Mouse (Mus musculus): ENCODE data around the gene G3bp1. TPM values are rescaled to one million over a fixed set of nuclear protein-coding genes. Genes with fewer than 3 reads are reported as not detected.

Gene G3bp1
- polyA plus RNA-seq, 1 experiment from 2014 or later = 221 TPM

- WGBS = 84% methylated on average over 7 of the region's 7 CpGs
- peaks cover 93% of the 10 kb centered on the region for H3K36me3 ChIP-seq
- H3K27ac ChIP-seq = no peak overlapping the region
Measured at GRCm38 (mm10) chr11:55530741-55531140, 61.3 kb downstream of the G3bp1 start.

GRCm38 (mm10) chr11:55533378-55533777, 63.9 kb downstream of the G3bp1 start:
- Histone ChIP-seq H3K27me3 (ENCODE audit: insufficient read depth, poor library complexity, severe bottlenecking) (no peaks in the 10 kb centered on the region), H3K4me3 (no peak overlapping the region), H3K9me3 (no peaks in the 10 kb centered on the region), H3K36me3 (peaks cover 81% of the 10 kb centered on the region), H3K4me1 (replicated peaks) (peaks cover 6% of the 10 kb centered on the region; the same call in 1 of the 2 replicates), H3K27ac (no peak overlapping the region)
- DNase-seq (ENCODE audit: low spot score) = no peak
- 84% methylated on average over 5 of the region's 5 CpGs for WGBS

More at GRCm38 (mm10) chr11:55530741-55531140, 61.3 kb downstream of the G3bp1 start:
- no peak overlapping the region for H3K4me3 ChIP-seq
- H3K27me3 ChIP-seq (ENCODE audit: insufficient read depth, poor library complexity, severe bottlenecking) = no peaks in the 10 kb centered on the region
- DNase-seq (ENCODE audit: low spot score) = no peak
- peaks cover 6% of the 10 kb centered on the region; the same call in 1 of the 2 replicates for H3K4me1 ChIP-seq (replicated peaks)
- H3K9me3 ChIP-seq = no peaks in the 10 kb centered on the region

GRCm38 (mm10) chr11:55534766-55535165, 65.3 kb downstream of the G3bp1 start:
- Histone ChIP-seq H3K9me3 (no peaks in the 10 kb centered on the region), H3K4me3 (no peak overlapping the region), H3K4me1 (replicated peaks) (peaks cover 6% of the 10 kb centered on the region; the same call in 1 of the 2 replicates), H3K27ac (no peak overlapping the region), H3K36me3 (peaks cover 74% of the 10 kb centered on the region), H3K27me3 (ENCODE audit: insufficient read depth, poor library complexity, severe bottlenecking) (no peaks in the 10 kb centered on the region)
- no peak for DNase-seq (ENCODE audit: low spot score)
- WGBS = 57% methylated on average over 2 of the region's 2 CpGs

- no peak for DNase-seq (ENCODE audit: low spot score)
- Histone ChIP-seq H3K4me1 (replicated peaks) (no peaks in the 10 kb centered on the region), H3K9me3 (peaks cover 6% of the 10 kb centered on the region; the same call in 1 of the 2 replicates), H3K36me3 (peaks cover 38% of the 10 kb centered on the region), H3K27ac (no peak overlapping the region), H3K4me3 (no peak overlapping the region), H3K27me3 (ENCODE audit: insufficient read depth, poor library complexity, severe bottlenecking) (no peaks in the 10 kb centered on the region)
- WGBS = 73% methylated on average over 7 of the region's 7 CpGs
Measured at GRCm38 (mm10) chr11:55542128-55542527, 72.6 kb downstream of the G3bp1 start.

- WGBS = 65% methylated on average over 4 of the region's 4 CpGs
- no peak overlapping the region for H3K4me3 ChIP-seq
- no peak overlapping the region for H3K27ac ChIP-seq
- peaks cover 6% of the 10 kb centered on the region; the same call in 1 of the 2 replicates for H3K9me3 ChIP-seq
- H3K27me3 ChIP-seq (ENCODE audit: insufficient read depth, poor library complexity, severe bottlenecking) = no peaks in the 10 kb centered on the region
- no peak for DNase-seq (ENCODE audit: low spot score)
- no peaks in the 10 kb centered on the region for H3K4me1 ChIP-seq (replicated peaks)
- peaks cover 40% of the 10 kb centered on the region for H3K36me3 ChIP-seq
Measured at GRCm38 (mm10) chr11:55542671-55543070, 73.2 kb downstream of the G3bp1 start.

- Histone ChIP-seq H3K4me1 (replicated peaks) (no peaks in the 10 kb centered on the region), H3K4me3 (no peak overlapping the region), H3K27ac (no peak overlapping the region), H3K36me3 (peaks cover 55% of the 10 kb centered on the region), H3K9me3 (peaks cover 6% of the 10 kb centered on the region; the same call in 1 of the 2 replicates), H3K27me3 (ENCODE audit: insufficient read depth, poor library complexity, severe bottlenecking) (no peaks in the 10 kb centered on the region)
- DNase-seq (ENCODE audit: low spot score) = no peak
- 87% methylated on average over 1 of the region's 1 CpGs for WGBS
Measured at GRCm38 (mm10) chr11:55545690-55546089, 76.2 kb downstream of the G3bp1 start.

Other genes with a start within 250 kb of the G3bp1 start
- gene Fat2, start 133.1 kb upstream of the G3bp1 start, polyA plus RNA-seq (2016; fragmentation: Nextera tagmentation; extraction: Ambion mirVana) = 0.01 and 0.07 TPM in 2 replicates
- 400 and 454 TPM in 2 replicates for gene Sparc, start 46.5 kb upstream of the G3bp1 start, polyA plus RNA-seq (2016; fragmentation: Nextera tagmentation; extraction: Ambion mirVana)
- 269 and 322 TPM in 2 replicates for gene Atox1, start 8.4 kb upstream of the G3bp1 start, polyA plus RNA-seq (2016; fragmentation: Nextera tagmentation; extraction: Ambion mirVana)
- gene Glra1, start 138.5 kb downstream of the G3bp1 start, polyA plus RNA-seq (2016; fragmentation: Nextera tagmentation; extraction: Ambion mirVana) = 3.8 and 6.8 TPM in 2 replicates